ENCODE assay signal across 22 mouse cellular contexts in genomic region chr5:92714886-92715285, GRCm38 (mm10). TPM values are rescaled to one million over a fixed set of nuclear protein-coding genes. Genes with fewer than 3 reads are reported as not detected.
"Had no signal": no experiment of that assay in that cellular context is flagged by ENCODE, and none has a peak within 500 bp of the region (broad histone marks: within the 10 kb centered on the region; RNA-seq: fewer than 3 reads in every experiment).

No protein-coding gene starts in this region.

- H3K27me3 ChIP-seq: lung, embryonic 15.5 days; megakaryocyte, embryonic 14.5 days; midbrain, embryonic 13.5 days; neural tube, embryonic 13.5 days; stomach, embryonic 15.5 days had no signal

- H3K9ac ChIP-seq: liver, embryonic 14.5 days; lung, embryonic 15.5 days; midbrain, embryonic 13.5 days; neural tube, embryonic 13.5 days; stomach, embryonic 15.5 days had no signal

- DNase-seq: kidney, adult 18-20 months; kidney, adult 9 months; kidney, postnatal 25 days; lung, adult 18-20 months; lung, postnatal 10 days; lung, postnatal 36 days; retina, postnatal 1 day; right cerebral cortex, postnatal 25 days; spleen, adult 18-20 months; thymus, postnatal 25 days had no signal

- H3K4me1 ChIP-seq: megakaryocyte, embryonic 14.5 days; midbrain, embryonic 13.5 days; stomach, embryonic 15.5 days had no signal

- H3K36me3 ChIP-seq: lung, embryonic 15.5 days; midbrain, embryonic 10.5 days; midbrain, embryonic 13.5 days; neural tube, embryonic 13.5 days; stomach, embryonic 15.5 days had no signal

- H3K4me3 ChIP-seq: lung, embryonic 15.5 days; megakaryocyte, embryonic 14.5 days; midbrain, embryonic 10.5 days; midbrain, embryonic 13.5 days; myocyte; neural tube, embryonic 13.5 days; stomach, embryonic 15.5 days had no signal

- ATAC-seq: midbrain, embryonic 13.5 days; midbrain, embryonic 16.5 days had no signal

- H3K4me2 ChIP-seq: liver, embryonic 11.5 days; lung, embryonic 15.5 days; midbrain, embryonic 13.5 days; neural tube, embryonic 13.5 days; stomach, embryonic 15.5 days had no signal

- H3K27ac ChIP-seq: liver, embryonic 14.5 days; lung, embryonic 15.5 days; midbrain, embryonic 13.5 days; neural tube, embryonic 13.5 days; stomach, embryonic 15.5 days had no signal

- H3K9me3 ChIP-seq: lung, embryonic 15.5 days; megakaryocyte, embryonic 14.5 days; midbrain, embryonic 10.5 days; midbrain, embryonic 13.5 days; neural tube, embryonic 13.5 days; stomach, embryonic 15.5 days had no signal

RNA-seq across cellular contexts. Expression of gene Shroom3, which starts 31.7 kb away (rescaled TPM):
- total RNA-seq: monocyte, adult 5-6 weeks; neutrophil, adult 5-6 weeks had no signal

RNA-seq across cellular contexts. Expression of gene Ccdc158, which starts 39.8 kb away (rescaled TPM):
- polyA plus RNA-seq: myocyte had no signal
